Mouse (Mus musculus): ENCODE measurements at regions not wholly inside any gene's neighbourhood (a gene's known extent, or its start where the extent isn't known, plus 50 kb on each side); places are given as distances from the start of the nearest gene placed in this dataset.

DNA sequence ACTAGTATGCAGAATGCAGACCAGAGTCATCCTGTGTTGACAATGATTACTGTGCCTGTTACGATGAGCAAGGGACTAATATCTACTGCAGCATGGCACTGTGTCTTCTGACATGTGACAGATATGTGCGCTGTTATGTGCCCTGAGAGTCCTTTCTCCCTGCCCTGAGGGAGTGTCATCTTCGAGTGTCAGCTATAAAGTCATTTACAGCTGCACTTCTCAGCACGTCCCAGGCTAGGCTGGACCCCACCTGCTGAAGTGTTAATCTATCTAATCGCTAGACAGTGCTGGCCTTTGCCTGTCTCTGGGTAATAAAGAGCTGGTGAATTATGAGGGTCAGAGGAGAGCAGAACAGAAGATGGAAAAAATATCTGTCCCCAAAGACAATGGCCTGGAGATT lies 337.7 kb downstream of the Prdm2 start:
- TF ChIP-seq POLR2A (IDR thresholded peaks at IDR 0.05; ENCODE audit: borderline replicate concordance, control insufficient read depth, low read depth, low read length) (no peak), CTCF (IDR thresholded peaks at IDR 0.05; ENCODE audit: control insufficient read depth, insufficient read depth, low read length) (no peak)
- WGBS = 77% methylated on average over 5 of the region's 5 CpGs
- no peak overlapping the region for H3K27ac ChIP-seq (ENCODE audit: control insufficient read depth, insufficient read depth, low read depth, low read length, poor library complexity)
- no peaks in the 10 kb centered on the region for H3K4me1 ChIP-seq (ENCODE audit: control insufficient read depth, insufficient read depth, low read length)
- H3K4me3 ChIP-seq (replicated peaks; ENCODE audit: control insufficient read depth, low read depth, low read length) = no peak overlapping the region

DNA sequence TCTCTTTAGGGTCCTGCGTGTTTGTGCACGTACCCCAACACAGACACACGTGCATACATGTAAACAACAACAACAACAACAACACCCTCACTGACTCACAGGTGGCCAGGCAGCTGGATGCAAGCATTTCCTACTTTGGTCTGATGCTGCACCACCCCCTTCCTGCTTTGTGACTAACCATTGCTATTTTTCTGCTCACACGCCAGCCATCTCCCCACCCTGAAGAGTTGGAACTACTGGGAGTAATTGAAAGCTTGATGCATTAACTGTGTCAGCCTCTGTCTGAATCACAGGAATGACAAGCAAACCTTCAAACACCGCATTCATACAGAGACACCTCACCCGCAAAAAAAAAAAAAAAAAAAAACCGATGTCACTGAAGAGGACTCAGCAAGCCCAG lies 346.5 kb downstream of the Prdm2 start:
- 85% methylated on average over 7 of the region's 7 CpGs for WGBS
- Histone ChIP-seq H3K4me3 (replicated peaks; ENCODE audit: control insufficient read depth, low read depth, low read length) (no peak overlapping the region), H3K27ac (ENCODE audit: control insufficient read depth, insufficient read depth, low read depth, low read length, poor library complexity) (no peak overlapping the region), H3K4me1 (ENCODE audit: control insufficient read depth, insufficient read depth, low read length) (no peaks in the 10 kb centered on the region)
- TF ChIP-seq CTCF (IDR thresholded peaks at IDR 0.05; ENCODE audit: control insufficient read depth, insufficient read depth, low read length) = no peak
- no peak for TF ChIP-seq POLR2A (IDR thresholded peaks at IDR 0.05; ENCODE audit: borderline replicate concordance, control insufficient read depth, low read depth, low read length)

DNA sequence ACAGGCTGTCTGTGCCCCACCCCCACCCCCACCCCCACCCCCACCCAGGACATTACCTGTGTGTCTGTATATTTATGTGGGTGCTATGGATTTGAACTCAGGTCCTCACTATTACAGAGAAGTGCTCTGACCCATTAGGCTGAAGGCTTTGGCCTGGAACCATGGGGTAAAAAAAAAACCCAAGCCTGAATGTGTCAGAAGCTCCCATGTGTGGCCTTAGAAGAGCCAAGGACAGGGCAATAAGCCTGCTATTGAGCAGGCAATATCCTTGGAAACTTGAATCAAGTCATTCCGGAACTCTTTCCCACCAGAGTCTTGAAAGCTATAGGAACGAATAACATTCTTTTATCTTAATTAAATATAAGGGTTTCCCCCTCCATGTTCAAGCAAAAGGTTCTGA lies 347.2 kb downstream of the Prdm2 start:
- no peaks in the 10 kb centered on the region for H3K4me1 ChIP-seq (ENCODE audit: control insufficient read depth, insufficient read depth, low read length)
- WGBS = 84% methylated on average over 2 of the region's 2 CpGs
- TF ChIP-seq CTCF (IDR thresholded peaks at IDR 0.05; ENCODE audit: control insufficient read depth, insufficient read depth, low read length) (no peak), POLR2A (IDR thresholded peaks at IDR 0.05; ENCODE audit: borderline replicate concordance, control insufficient read depth, low read depth, low read length) (no peak)
- H3K27ac ChIP-seq (ENCODE audit: control insufficient read depth, insufficient read depth, low read depth, low read length, poor library complexity) = no peak overlapping the region
- H3K4me3 ChIP-seq (replicated peaks; ENCODE audit: control insufficient read depth, low read depth, low read length) = no peak overlapping the region

DNA sequence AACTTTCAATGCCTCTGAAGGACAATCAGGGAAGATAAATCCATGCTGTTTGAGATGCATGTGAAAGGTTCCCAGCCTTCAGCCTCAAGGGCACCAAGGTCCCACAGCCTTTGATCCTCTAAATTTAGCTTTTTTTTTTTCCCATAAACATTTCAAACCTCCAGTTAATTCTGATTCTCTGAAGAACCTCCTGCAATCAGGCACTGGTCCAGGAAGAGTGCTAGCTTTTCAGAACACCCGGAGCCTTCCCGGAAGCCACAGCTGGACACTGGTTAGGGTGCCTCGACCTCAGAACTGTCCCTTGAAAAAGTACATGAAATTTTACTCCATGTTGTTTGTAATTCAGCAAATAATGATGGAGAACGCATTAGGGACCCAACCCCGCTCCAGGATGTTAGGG lies 348.9 kb downstream of the Prdm2 start:
- WGBS = 70% methylated on average over 5 of the region's 5 CpGs
- TF ChIP-seq POLR2A (IDR thresholded peaks at IDR 0.05; ENCODE audit: borderline replicate concordance, control insufficient read depth, low read depth, low read length) (no peak), CTCF (IDR thresholded peaks at IDR 0.05; ENCODE audit: control insufficient read depth, insufficient read depth, low read length) (no peak)
- Histone ChIP-seq H3K27ac (ENCODE audit: control insufficient read depth, insufficient read depth, low read depth, low read length, poor library complexity) (no peak overlapping the region), H3K4me3 (replicated peaks; ENCODE audit: control insufficient read depth, low read depth, low read length) (no peak overlapping the region), H3K4me1 (ENCODE audit: control insufficient read depth, insufficient read depth, low read length) (no peaks in the 10 kb centered on the region)

DNA sequence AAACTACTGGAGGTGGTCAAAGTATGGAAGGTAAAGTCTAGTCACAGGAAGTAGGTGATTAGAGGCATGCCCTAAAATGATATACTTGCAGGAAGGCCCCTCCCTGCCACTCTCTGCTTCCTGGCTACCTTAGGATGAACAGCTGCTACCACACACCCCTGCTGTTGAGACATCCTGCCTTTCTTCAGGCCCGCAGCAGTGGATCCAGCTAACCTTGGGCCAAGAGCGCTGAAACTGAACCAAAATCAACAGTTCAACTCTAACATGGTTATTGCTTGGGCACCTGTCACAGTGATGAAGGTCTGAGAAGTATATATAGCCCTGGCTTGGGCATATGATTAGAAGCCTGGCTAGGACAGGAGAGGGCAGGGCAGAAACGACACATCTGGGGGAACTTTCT lies 352.4 kb downstream of the Prdm2 start:
- Histone ChIP-seq H3K4me3 (replicated peaks; ENCODE audit: control insufficient read depth, low read depth, low read length) (no peak overlapping the region), H3K4me1 (ENCODE audit: control insufficient read depth, insufficient read depth, low read length) (no peaks in the 10 kb centered on the region), H3K27ac (ENCODE audit: control insufficient read depth, insufficient read depth, low read depth, low read length, poor library complexity) (no peak overlapping the region)
- TF ChIP-seq CTCF (IDR thresholded peaks at IDR 0.05; ENCODE audit: control insufficient read depth, insufficient read depth, low read length) (no peak), POLR2A (IDR thresholded peaks at IDR 0.05; ENCODE audit: borderline replicate concordance, control insufficient read depth, low read depth, low read length) (no peak)
- WGBS = 73% methylated on average over 3 of the region's 3 CpGs

DNA sequence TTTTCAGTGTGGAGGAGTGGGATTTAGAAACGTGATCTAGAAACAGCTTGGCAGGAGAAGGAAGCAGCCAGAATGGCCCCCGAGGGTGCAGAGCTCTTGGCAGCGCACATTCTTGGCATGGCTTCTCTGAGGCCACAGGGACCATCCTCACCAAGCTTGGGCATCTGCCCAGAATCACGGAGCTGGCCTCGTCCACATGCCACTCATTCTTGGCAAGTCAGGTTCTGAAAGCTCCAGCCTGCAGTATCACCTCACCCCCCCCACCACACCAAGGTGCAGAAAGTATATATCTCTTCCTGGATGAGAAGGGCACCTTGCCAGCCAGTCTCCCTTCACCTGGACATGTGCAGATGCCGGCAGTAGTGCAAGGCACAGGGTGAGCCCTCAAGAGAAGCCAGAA lies 356.2 kb downstream of the Prdm2 start:
- no peaks in the 10 kb centered on the region for H3K4me1 ChIP-seq (ENCODE audit: control insufficient read depth, insufficient read depth, low read length)
- TF ChIP-seq POLR2A (IDR thresholded peaks at IDR 0.05; ENCODE audit: borderline replicate concordance, control insufficient read depth, low read depth, low read length) = no peak
- TF ChIP-seq CTCF (IDR thresholded peaks at IDR 0.05; ENCODE audit: control insufficient read depth, insufficient read depth, low read length) = no peak
- no peak overlapping the region for H3K27ac ChIP-seq (ENCODE audit: control insufficient read depth, insufficient read depth, low read depth, low read length, poor library complexity)
- no peak overlapping the region for H3K4me3 ChIP-seq (replicated peaks; ENCODE audit: control insufficient read depth, low read depth, low read length)
- WGBS = 66% methylated on average over 6 of the region's 6 CpGs

DNA sequence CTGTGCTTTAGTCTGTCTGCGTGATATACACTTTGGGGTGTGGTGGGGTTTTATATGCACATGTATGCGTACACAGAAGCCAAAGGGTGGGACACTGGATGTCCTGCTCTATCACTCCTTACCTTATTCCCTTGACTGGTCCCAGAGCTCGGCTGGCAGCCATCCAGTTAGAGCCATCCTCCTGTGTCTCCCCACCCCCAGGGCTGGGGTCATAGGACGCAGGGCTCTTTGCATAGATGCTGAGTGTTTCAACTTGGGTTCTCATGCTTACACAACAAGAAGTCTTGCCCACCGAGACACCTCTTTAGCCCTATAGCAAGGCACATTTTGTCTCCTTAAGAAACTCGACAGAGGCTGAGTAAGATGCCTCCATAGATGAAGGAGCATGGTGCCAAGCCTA lies 357.2 kb downstream of the Prdm2 start:
- no peak for TF ChIP-seq CTCF (IDR thresholded peaks at IDR 0.05; ENCODE audit: control insufficient read depth, insufficient read depth, low read length)
- TF ChIP-seq POLR2A (IDR thresholded peaks at IDR 0.05; ENCODE audit: borderline replicate concordance, control insufficient read depth, low read depth, low read length) = no peak
- no peak overlapping the region for H3K27ac ChIP-seq (ENCODE audit: control insufficient read depth, insufficient read depth, low read depth, low read length, poor library complexity)
- 83% methylated on average over 6 of the region's 6 CpGs for WGBS
- H3K4me3 ChIP-seq (replicated peaks; ENCODE audit: control insufficient read depth, low read depth, low read length) = no peak overlapping the region
- H3K4me1 ChIP-seq (ENCODE audit: control insufficient read depth, insufficient read depth, low read length) = no peaks in the 10 kb centered on the region

DNA sequence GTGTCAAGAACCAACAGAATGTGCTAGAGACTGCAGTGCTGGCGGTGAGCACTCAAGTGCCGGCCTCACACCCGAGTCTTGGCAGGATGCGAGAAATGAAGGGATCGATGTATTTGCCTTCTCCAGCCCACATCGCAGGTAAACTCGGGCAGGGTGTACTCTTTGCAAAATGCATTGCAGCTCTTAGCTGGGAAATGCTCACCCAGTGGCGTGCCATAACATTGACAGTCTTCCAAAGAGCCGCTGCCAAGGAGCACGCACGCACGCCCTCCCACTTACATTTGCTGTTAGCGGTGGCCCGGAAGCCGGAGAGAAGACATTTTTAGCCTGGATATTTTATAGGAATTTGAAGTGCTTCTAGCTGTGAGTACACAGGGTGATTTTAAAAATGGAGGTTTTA lies 358.9 kb downstream of the Prdm2 start:
- no peak for TF ChIP-seq POLR2A (IDR thresholded peaks at IDR 0.05; ENCODE audit: borderline replicate concordance, control insufficient read depth, low read depth, low read length)
- TF ChIP-seq CTCF (IDR thresholded peaks at IDR 0.05; ENCODE audit: control insufficient read depth, insufficient read depth, low read length) = no peak
- no peak overlapping the region for H3K4me3 ChIP-seq (replicated peaks; ENCODE audit: control insufficient read depth, low read depth, low read length)
- H3K27ac ChIP-seq (ENCODE audit: control insufficient read depth, insufficient read depth, low read depth, low read length, poor library complexity) = no peak overlapping the region
- no peaks in the 10 kb centered on the region for H3K4me1 ChIP-seq (ENCODE audit: control insufficient read depth, insufficient read depth, low read length)
- 89% methylated on average over 15 of the region's 15 CpGs for WGBS

DNA sequence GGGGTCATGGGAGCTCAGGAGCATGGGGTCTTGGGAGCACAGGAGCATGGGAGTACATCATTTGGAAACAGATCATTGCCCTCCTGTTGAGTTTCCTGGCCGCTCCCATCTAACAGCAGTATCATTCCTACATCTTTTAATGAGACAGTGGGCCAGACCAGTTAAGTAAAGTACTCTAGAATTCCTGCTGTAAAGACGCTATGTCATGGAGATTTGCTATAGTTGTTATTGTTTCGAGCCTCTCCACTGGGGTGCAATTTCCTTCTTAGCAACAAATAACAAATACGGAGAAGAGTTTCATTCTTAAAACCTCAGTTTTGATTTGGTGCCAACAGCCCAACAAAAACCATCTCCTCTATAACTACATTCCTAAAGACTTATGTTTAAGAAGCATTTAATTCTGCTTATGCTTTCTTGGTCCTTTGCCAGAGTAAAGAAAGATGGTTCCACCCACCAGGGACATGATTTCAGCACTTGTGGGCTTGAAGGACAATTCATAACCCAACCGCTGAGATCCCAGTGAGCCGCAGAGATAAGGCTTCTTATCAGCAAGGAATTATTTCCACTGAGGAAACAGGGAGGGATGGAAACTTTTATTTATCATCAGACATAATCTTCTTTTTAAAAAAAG lies 367.6 kb downstream of the Prdm2 start:
- Histone ChIP-seq H3K4me3 (replicated peaks; ENCODE audit: control insufficient read depth, low read depth, low read length) (no peak overlapping the region), H3K4me1 (ENCODE audit: control insufficient read depth, insufficient read depth, low read length) (no peaks in the 10 kb centered on the region), H3K27ac (ENCODE audit: control insufficient read depth, insufficient read depth, low read depth, low read length, poor library complexity) (no peak overlapping the region)
- TF ChIP-seq POLR2A (IDR thresholded peaks at IDR 0.05; ENCODE audit: borderline replicate concordance, control insufficient read depth, low read depth, low read length) (no peak), CTCF (IDR thresholded peaks at IDR 0.05; ENCODE audit: control insufficient read depth, insufficient read depth, low read length) (no peak)
- WGBS = 55% methylated on average over 6 of the region's 6 CpGs
